Mouse (Mus musculus): ENCODE measurements around the gene Sox15. TPM values are rescaled to one million over a fixed set of nuclear protein-coding genes. Genes with fewer than 3 reads are reported as not detected.
"Not testable (repeated sequence)": the region's sequence is repeated elsewhere in the genome, so short reads cannot be mapped to it uniquely, and the experiment has no call there.

Gene Sox15
- polyA plus RNA-seq, 1 experiment from 2014 or later: not detected

- H3K9ac ChIP-seq (replicated peaks; ENCODE audit: low read length): no peak overlapping the region
- ATAC-seq (ENCODE audit: low FRiP score, low TSS enrichment) (no peak), DNase-seq (no peak)
- H3K4me1 ChIP-seq (ENCODE audit: control insufficient read depth, insufficient read depth, low read length): peaks cover 8% of the 10 kb centered on the region
- no peaks in the 10 kb centered on the region for H3K27me3 ChIP-seq (ENCODE audit: control insufficient read depth, insufficient read depth, low read length)
- H3K4me2 ChIP-seq (ENCODE audit: low read length): no peak overlapping the region
- H3K36me3 ChIP-seq (ENCODE audit: control insufficient read depth, insufficient read depth, low read length): no peaks in the 10 kb centered on the region
- H3K27ac ChIP-seq (replicated peaks; ENCODE audit: low read depth, low read length): no peak overlapping the region
- no peaks in the 10 kb centered on the region; the same call in 1 of the 2 replicates for H3K9me3 ChIP-seq (ENCODE audit: control insufficient read depth, low read length)
- 92% methylated on average over 3 of the region's 3 CpGs for WGBS
- no peak overlapping the region for H3K4me3 ChIP-seq (replicated peaks; ENCODE audit: low read depth, low read length)
These were observed 42.3 kb downstream of the Sox15 start for GRCm38 (mm10) chr11:69697396-69697795.

GRCm38 (mm10) chr11:69698574-69698973 is 43.5 kb downstream of the Sox15 start:
- Histone ChIP-seq H3K9me3 (ENCODE audit: control insufficient read depth, low read length) (no peaks in the 10 kb centered on the region; the same call in 1 of the 2 replicates), H3K9ac (replicated peaks; ENCODE audit: low read length) (no peak overlapping the region), H3K4me2 (ENCODE audit: low read length) (no peak overlapping the region), H3K4me1 (ENCODE audit: control insufficient read depth, insufficient read depth, low read length) (peaks cover 8% of the 10 kb centered on the region), H3K27me3 (ENCODE audit: control insufficient read depth, insufficient read depth, low read length) (no peaks in the 10 kb centered on the region), H3K27ac (replicated peaks; ENCODE audit: low read depth, low read length) (no peak overlapping the region), H3K4me3 (replicated peaks; ENCODE audit: low read depth, low read length) (no peak overlapping the region), H3K36me3 (ENCODE audit: control insufficient read depth, insufficient read depth, low read length) (no peaks in the 10 kb centered on the region)
- 75% methylated on average over 5 of the region's 5 CpGs for WGBS
- ATAC-seq (ENCODE audit: low FRiP score, low TSS enrichment) (no peak), DNase-seq (no peak)

GRCm38 (mm10) chr11:69699595-69699994 is 44.5 kb downstream of the Sox15 start:
- H3K4me1 ChIP-seq (ENCODE audit: control insufficient read depth, insufficient read depth, low read length): peaks cover 8% of the 10 kb centered on the region
- H3K27ac ChIP-seq (replicated peaks; ENCODE audit: low read depth, low read length): no peak overlapping the region
- ATAC-seq (ENCODE audit: low FRiP score, low TSS enrichment) (no peak), DNase-seq (no peak)
- H3K36me3 ChIP-seq (ENCODE audit: control insufficient read depth, insufficient read depth, low read length): no peaks in the 10 kb centered on the region
- no peaks in the 10 kb centered on the region for H3K27me3 ChIP-seq (ENCODE audit: control insufficient read depth, insufficient read depth, low read length)
- 0 out of 2 replicates have a peak overlapping the region, but pooled peaks have one; percentile 27 for H3K9ac ChIP-seq (replicated peaks; ENCODE audit: low read length)
- no peak overlapping the region for H3K4me3 ChIP-seq (replicated peaks; ENCODE audit: low read depth, low read length)
- WGBS: 86% methylated on average over 1 of the region's 1 CpGs
- no peaks in the 10 kb centered on the region; the same call in 1 of the 2 replicates for H3K9me3 ChIP-seq (ENCODE audit: control insufficient read depth, low read length)
- H3K4me2 ChIP-seq (ENCODE audit: low read length): no peak overlapping the region

- H3K4me1 ChIP-seq (ENCODE audit: control insufficient read depth, insufficient read depth, low read length); H3K9me3 ChIP-seq (ENCODE audit: control insufficient read depth, low read length); DNase-seq; H3K9ac ChIP-seq (replicated peaks; ENCODE audit: low read length); H3K27me3 ChIP-seq (ENCODE audit: control insufficient read depth, insufficient read depth, low read length); H3K36me3 ChIP-seq (ENCODE audit: control insufficient read depth, insufficient read depth, low read length); H3K4me2 ChIP-seq (ENCODE audit: low read length); ATAC-seq (ENCODE audit: low FRiP score, low TSS enrichment); H3K4me3 ChIP-seq (replicated peaks; ENCODE audit: low read depth, low read length); H3K27ac ChIP-seq (replicated peaks; ENCODE audit: low read depth, low read length): not testable (repeated sequence)
- 91% methylated on average over 10 of the region's 10 CpGs for WGBS
These were observed 47.8 kb downstream of the Sox15 start for GRCm38 (mm10) chr11:69702886-69703285.

- not testable (repeated sequence) for H3K9me3 ChIP-seq (ENCODE audit: control insufficient read depth, low read length); DNase-seq; H3K27ac ChIP-seq (replicated peaks; ENCODE audit: low read depth, low read length); H3K4me2 ChIP-seq (ENCODE audit: low read length); H3K27me3 ChIP-seq (ENCODE audit: control insufficient read depth, insufficient read depth, low read length); H3K4me3 ChIP-seq (replicated peaks; ENCODE audit: low read depth, low read length); H3K36me3 ChIP-seq (ENCODE audit: control insufficient read depth, insufficient read depth, low read length); H3K4me1 ChIP-seq (ENCODE audit: control insufficient read depth, insufficient read depth, low read length); ATAC-seq (ENCODE audit: low FRiP score, low TSS enrichment); H3K9ac ChIP-seq (replicated peaks; ENCODE audit: low read length)
- 85% methylated on average over 2 of the region's 3 CpGs for WGBS
These were observed 48.3 kb downstream of the Sox15 start for GRCm38 (mm10) chr11:69703381-69703780.

- no peak for DNase-seq
- Histone ChIP-seq H3K27me3 (ENCODE audit: control insufficient read depth, insufficient read depth, low read length) (no peaks in the 10 kb centered on the region), H3K4me1 (ENCODE audit: control insufficient read depth, insufficient read depth, low read length) (no peaks in the 10 kb centered on the region), H3K36me3 (ENCODE audit: control insufficient read depth, insufficient read depth, low read length) (no peaks in the 10 kb centered on the region), H3K4me3 (replicated peaks; ENCODE audit: low read depth, low read length) (no peak overlapping the region), H3K4me2 (ENCODE audit: low read length) (no peak overlapping the region), H3K9me3 (ENCODE audit: control insufficient read depth, low read length) (no peaks in the 10 kb centered on the region), H3K27ac (replicated peaks; ENCODE audit: low read depth, low read length) (no peak overlapping the region), H3K9ac (replicated peaks; ENCODE audit: low read length) (no peak overlapping the region)
- ATAC-seq (ENCODE audit: low FRiP score, low TSS enrichment): no peak
- 74% methylated on average over 8 of the region's 8 CpGs for WGBS
These were observed 48.9 kb downstream of the Sox15 start for GRCm38 (mm10) chr11:69703814-69704612.

- no peak overlapping the region for H3K27ac ChIP-seq (replicated peaks; ENCODE audit: low read depth, low read length)
- H3K27me3 ChIP-seq (ENCODE audit: control insufficient read depth, insufficient read depth, low read length): no peaks in the 10 kb centered on the region
- no peak overlapping the region for H3K4me2 ChIP-seq (ENCODE audit: low read length)
- no peaks in the 10 kb centered on the region for H3K36me3 ChIP-seq (ENCODE audit: control insufficient read depth, insufficient read depth, low read length)
- no peak for ATAC-seq (ENCODE audit: low FRiP score, low TSS enrichment)
- H3K9ac ChIP-seq (replicated peaks; ENCODE audit: low read length): no peak overlapping the region
- no peak for DNase-seq
- H3K9me3 ChIP-seq (ENCODE audit: control insufficient read depth, low read length): no peaks in the 10 kb centered on the region
- no peaks in the 10 kb centered on the region for H3K4me1 ChIP-seq (ENCODE audit: control insufficient read depth, insufficient read depth, low read length)
- WGBS: 57% methylated on average over 2 of the region's 2 CpGs
- H3K4me3 ChIP-seq (replicated peaks; ENCODE audit: low read depth, low read length): no peak overlapping the region
These were observed 49.5 kb downstream of the Sox15 start for GRCm38 (mm10) chr11:69704613-69705010.

Data from midbrain, embryonic 14.5 days (tissue).